Mouse (Mus musculus) testis, adult 2 months (tissue): ENCODE measurements at regions not wholly inside any gene's neighbourhood (a gene's known extent, or its start where the extent isn't known, plus 50 kb on each side); places are given as distances from the start of the nearest gene placed in this dataset.

Experiments used
- CTCF ChIP-seq: fragments of 200-500 bp; IDR thresholded peaks from 2 replicates; pipeline ENCODE4 v1.5.1; 2012; ENCODE audit warnings: low read depth, mild to moderate bottlenecking, inconsistent platforms, low read length, moderate library complexity; ENCODE audit not compliant: control insufficient read depth, insufficient read depth, insufficient replicate concordance
- POLR2A ChIP-seq: fragments of 200-500 bp; IDR thresholded peaks from 2 replicates; pipeline ENCODE4 v1.6.1; 2012; ENCODE audit warnings: low read depth, mild to moderate bottlenecking, inconsistent platforms, low read length, moderate library complexity; ENCODE audit not compliant: control insufficient read depth

DNA sequence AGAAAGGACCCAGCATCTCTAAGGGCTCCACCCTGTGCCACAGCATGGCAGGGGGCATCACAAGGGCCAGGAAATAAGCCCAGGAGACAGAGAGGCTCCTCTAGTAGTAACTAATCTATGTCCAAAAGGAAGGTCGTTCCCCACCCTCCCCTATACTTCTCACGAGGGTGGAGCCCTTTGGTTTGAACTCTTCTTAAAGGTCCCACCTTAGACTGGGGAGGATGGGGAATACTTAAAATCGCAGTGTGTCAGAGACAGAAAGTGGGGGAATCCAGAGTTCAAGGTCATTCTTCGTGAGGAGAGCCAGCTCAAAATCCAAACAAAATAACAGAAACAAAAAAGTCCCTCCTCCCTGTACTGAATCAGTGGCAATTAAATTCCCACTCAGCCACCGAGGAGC is 50.6 kb upstream of the Med13l start:
- TF ChIP-seq POLR2A (no peak), CTCF (no peak)
